Mouse (Mus musculus) thymus, adult 18-20 months (tissue): ENCODE data around the gene Lrrc38.

Source experiments
- DNase-seq, 2 experiments: peaks; one replicate each; pipeline ENCODE4 v3.0.0; 2022; ENCODE audit warnings: mixed read lengths in 2 of 2

The Lrrc38 gene

GRCm38 (mm10) chr4:143352301-143352700 is 2.7 kb downstream of the Lrrc38 start:
- no peak for DNase-seq

- DNase-seq: no peak
These were observed 12.0 kb downstream of the Lrrc38 start for GRCm38 (mm10) chr4:143361520-143361919.

- DNase-seq: no peak
These were observed 17.0 kb downstream of the Lrrc38 start for GRCm38 (mm10) chr4:143366415-143367041.

- DNase-seq: no peak
These were observed 29.9 kb downstream of the Lrrc38 start for GRCm38 (mm10) chr4:143379480-143379879.

- no peak for DNase-seq
These were observed 30.6 kb downstream of the Lrrc38 start for GRCm38 (mm10) chr4:143379931-143380715.

GRCm38 (mm10) chr4:143380716-143381004 is 31.1 kb downstream of the Lrrc38 start:
- DNase-seq: no peak

GRCm38 (mm10) chr4:143382163-143382562 is 32.6 kb downstream of the Lrrc38 start:
- no peak for DNase-seq

- no peak for DNase-seq
These were observed 34.1 kb downstream of the Lrrc38 start for GRCm38 (mm10) chr4:143383646-143384045.

GRCm38 (mm10) chr4:143388955-143389702 is 39.6 kb downstream of the Lrrc38 start:
- DNase-seq: no peak

GRCm38 (mm10) chr4:143394181-143394580 is 44.6 kb downstream of the Lrrc38 start, which contains the start of gene Pramel1:
Gene Pramel1, plus strand, starts transcription at chr4:143394428.
- DNase-seq: no peak

GRCm38 (mm10) chr4:143411566-143412218 is 62.1 kb downstream of the Lrrc38 start:
- DNase-seq: no peak

- peak; percentile 69 to 81 for DNase-seq
These were observed 62.9 kb downstream of the Lrrc38 start, which contains the start of gene Pramef8 for GRCm38 (mm10) chr4:143412219-143413092. Gene Pramef8, plus strand, starts transcription at chr4:143412426.

GRCm38 (mm10) chr4:143413621-143414020 is 64.1 kb downstream of the Lrrc38 start:
- no peak for DNase-seq

GRCm38 (mm10) chr4:143414121-143414520 is 64.6 kb downstream of the Lrrc38 start:
- no peak for DNase-seq
